Mouse (Mus musculus): ENCODE data around the gene Rnf6. TPM values are rescaled to one million over a fixed set of nuclear protein-coding genes. Genes with fewer than 3 reads are reported as not detected.

Gene Rnf6
- polyA plus RNA-seq, 1 experiment, result 36.2 TPM

DNA sequence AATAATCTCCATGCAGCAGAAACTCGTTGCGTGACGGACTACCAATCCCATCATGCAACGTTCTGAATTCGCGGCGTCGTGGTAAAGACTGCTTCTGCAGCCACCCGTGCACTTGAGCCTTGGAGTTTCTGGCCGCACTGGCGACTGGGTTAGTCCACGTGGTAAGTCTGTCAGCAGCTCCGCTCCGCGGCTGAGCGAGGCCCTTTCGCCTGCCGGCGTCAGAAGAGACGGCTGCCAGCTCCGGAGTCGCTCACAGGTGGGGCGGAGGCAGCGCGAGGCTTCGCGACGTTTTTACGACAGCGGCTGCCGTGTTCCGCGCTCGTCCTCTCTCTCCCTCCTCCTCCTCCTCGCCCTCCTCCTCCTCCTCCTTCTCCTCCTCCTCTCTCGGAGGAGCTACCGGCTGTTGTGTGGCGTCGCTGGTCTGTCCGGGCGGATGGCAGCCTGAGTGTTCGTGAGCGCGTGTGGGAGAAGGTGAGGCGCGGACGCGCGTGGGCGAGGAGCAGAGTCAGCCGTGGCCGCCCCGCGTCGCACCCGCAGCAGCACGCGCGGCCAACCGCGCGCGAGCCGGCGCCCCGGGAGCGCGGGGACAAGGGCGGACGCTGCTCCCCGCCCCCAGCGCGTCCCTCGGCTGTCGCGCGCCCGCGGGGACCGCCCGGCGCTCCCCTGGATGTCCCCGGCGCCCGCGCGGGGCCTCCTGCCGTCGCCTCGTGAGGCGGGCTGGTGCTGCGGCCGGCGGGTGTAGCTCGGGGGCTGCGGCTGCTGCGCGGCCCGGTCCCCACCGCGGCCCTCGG is 9.7 kb upstream of the Rnf6 start, which contains the start of gene Cdk8:
TSS of gene Cdk8 (plus strand) at position 367 of the 791 bp plus-strand sequence.
- WGBS, result 1% methylated on average over 86 of the region's 102 CpGs
- Histone ChIP-seq H3K27me3 (replicated peaks; ENCODE audit: control insufficient read depth, insufficient read depth, low read length) (no peaks in the 10 kb centered on the region), H3K36me3 (ENCODE audit: control insufficient read depth, insufficient read depth, low read length) (no peaks in the 10 kb centered on the region), H3K4me3 (ENCODE audit: insufficient read depth, low read depth, low read length) (peak within 1 kb of the TSS; percentile 81), H3K4me1 (ENCODE audit: control insufficient read depth, insufficient read depth, low read length) (peaks cover 11% of the 10 kb centered on the region), H3K27ac (ENCODE audit: insufficient read depth, low read depth, low read length) (peak within 1 kb of the TSS; percentile 88)
- peak; percentile 96 for DNase-seq
- TF ChIP-seq POLR2A (IDR thresholded peaks at IDR 0.05; ENCODE audit: low read depth, low read length) (peak; percentile 86), CTCF (conservative IDR thresholded peaks at IDR 0.05; ENCODE audit: insufficient read depth, insufficient read length, low read depth, low read length) (no peak)

DNA sequence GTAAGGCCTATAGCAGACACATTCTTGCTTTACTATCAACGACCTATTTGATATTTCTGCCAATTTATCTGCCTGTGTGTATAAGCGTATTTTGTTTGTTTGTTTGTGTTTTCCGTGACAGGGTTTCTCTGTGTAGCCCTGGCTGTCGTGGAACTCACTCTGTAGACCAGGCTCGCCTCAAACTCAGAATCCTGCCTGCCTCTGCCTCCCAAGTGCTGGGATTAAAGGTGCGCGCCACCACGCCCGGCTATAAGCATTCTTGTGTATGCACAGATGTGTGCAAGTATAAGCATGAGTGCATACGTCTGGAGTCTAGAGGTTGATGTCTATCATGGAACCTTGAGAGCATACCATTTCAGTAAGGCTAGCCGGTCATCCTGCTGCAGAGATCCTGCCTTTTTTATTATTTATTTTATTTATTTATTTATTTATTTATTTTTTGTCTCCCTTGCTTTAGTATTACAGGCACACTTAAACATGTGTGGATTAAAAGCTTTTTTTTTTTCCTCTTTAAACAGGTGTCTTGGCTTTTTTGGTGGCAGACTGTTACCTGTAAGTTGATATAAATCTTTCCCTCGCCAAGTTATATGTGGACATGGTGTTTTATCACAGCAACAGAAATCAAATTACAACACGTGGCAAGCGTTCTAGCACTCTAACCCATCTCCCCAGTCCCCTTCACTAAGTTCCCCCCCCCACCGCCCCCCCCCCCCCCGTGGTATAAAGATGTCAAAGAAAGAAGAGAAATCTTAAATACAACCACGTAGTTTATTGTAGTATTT is 8.7 kb upstream of the Rnf6 start:
- Histone ChIP-seq H3K27ac (ENCODE audit: insufficient read depth, low read depth, low read length) (no peak overlapping the region), H3K36me3 (ENCODE audit: control insufficient read depth, insufficient read depth, low read length) (no peaks in the 10 kb centered on the region), H3K27me3 (replicated peaks; ENCODE audit: control insufficient read depth, insufficient read depth, low read length) (no peaks in the 10 kb centered on the region), H3K4me3 (ENCODE audit: insufficient read depth, low read depth, low read length) (no peak overlapping the region), H3K4me1 (ENCODE audit: control insufficient read depth, insufficient read depth, low read length) (peaks cover 5% of the 10 kb centered on the region; the same call in 1 of the 2 replicates)
- TF ChIP-seq CTCF (conservative IDR thresholded peaks at IDR 0.05; ENCODE audit: insufficient read depth, insufficient read length, low read depth, low read length), result no peak
- no peak for TF ChIP-seq POLR2A (IDR thresholded peaks at IDR 0.05; ENCODE audit: low read depth, low read length)
- DNase-seq, result no peak
- 56% methylated on average over 17 of the region's 17 CpGs for WGBS

DNA sequence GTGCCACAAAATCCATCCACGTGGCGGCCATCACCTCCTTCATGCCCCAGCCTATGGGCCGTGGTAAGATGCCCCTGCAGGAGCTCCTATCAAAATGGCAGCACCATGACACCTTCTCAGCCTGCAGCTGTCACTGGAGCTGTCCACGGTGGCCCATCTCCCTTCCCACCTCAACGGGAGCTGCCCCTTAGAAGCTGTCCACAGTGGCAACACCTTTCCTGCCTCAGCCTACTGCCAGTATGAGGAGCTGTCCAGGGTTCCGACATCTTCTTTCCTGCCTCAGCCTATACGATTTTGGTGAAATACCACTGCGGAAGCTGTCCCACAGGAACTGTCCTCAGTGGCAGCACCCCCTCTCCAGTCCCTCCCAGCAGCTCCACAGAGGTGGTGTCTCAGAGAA is 6.1 kb upstream of the Rnf6 start:
- no peak for TF ChIP-seq POLR2A (IDR thresholded peaks at IDR 0.05; ENCODE audit: low read depth, low read length)
- TF ChIP-seq CTCF (conservative IDR thresholded peaks at IDR 0.05; ENCODE audit: insufficient read depth, insufficient read length, low read depth, low read length), result no peak

DNA sequence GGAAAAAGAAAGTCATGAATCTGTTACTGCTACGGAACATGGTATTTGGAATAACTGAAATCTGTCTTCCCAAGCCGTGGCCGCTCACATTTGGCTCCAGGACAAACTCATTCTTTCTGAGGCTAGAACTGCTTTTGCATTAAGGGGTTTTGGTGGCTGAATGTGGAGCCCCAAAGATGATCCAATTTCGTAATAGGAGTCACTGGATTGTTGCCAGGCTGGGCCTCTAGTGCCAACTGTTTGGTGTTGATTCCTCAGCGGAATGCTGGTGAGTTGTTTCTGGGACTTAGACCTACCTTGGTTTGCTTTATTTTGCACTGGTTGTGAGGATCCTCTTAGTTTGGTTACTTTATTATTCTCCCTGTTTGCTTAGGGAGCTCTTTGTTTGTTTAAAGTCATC is 2.4 kb upstream of the Rnf6 start:
- 78% methylated on average over 5 of the region's 5 CpGs for WGBS
- Histone ChIP-seq H3K4me1 (ENCODE audit: control insufficient read depth, insufficient read depth, low read length) (no peaks in the 10 kb centered on the region; the same call in 1 of the 2 replicates), H3K27ac (ENCODE audit: insufficient read depth, low read depth, low read length) (no peak overlapping the region), H3K27me3 (replicated peaks; ENCODE audit: control insufficient read depth, insufficient read depth, low read length) (no peaks in the 10 kb centered on the region), H3K36me3 (ENCODE audit: control insufficient read depth, insufficient read depth, low read length) (no peaks in the 10 kb centered on the region), H3K4me3 (ENCODE audit: insufficient read depth, low read depth, low read length) (no peak overlapping the region)
- TF ChIP-seq POLR2A (IDR thresholded peaks at IDR 0.05; ENCODE audit: low read depth, low read length), result no peak
- no peak for TF ChIP-seq CTCF (conservative IDR thresholded peaks at IDR 0.05; ENCODE audit: insufficient read depth, insufficient read length, low read depth, low read length)
- peak; percentile 60 for DNase-seq

More for the DNA sequence above, 6.1 kb upstream of the Rnf6 start:
- no peaks in the 10 kb centered on the region for H3K27me3 ChIP-seq (replicated peaks; ENCODE audit: control insufficient read depth, insufficient read depth, low read length)
- 0 out of 2 replicates have a peak, but pooled peaks cover 3% of the 10 kb centered on the region for H3K4me1 ChIP-seq (ENCODE audit: control insufficient read depth, insufficient read depth, low read length)
- H3K36me3 ChIP-seq (ENCODE audit: control insufficient read depth, insufficient read depth, low read length), result no peaks in the 10 kb centered on the region
- no peak overlapping the region for H3K4me3 ChIP-seq (ENCODE audit: insufficient read depth, low read depth, low read length)
- 92% methylated on average over 8 of the region's 8 CpGs for WGBS
- no peak overlapping the region for H3K27ac ChIP-seq (ENCODE audit: insufficient read depth, low read depth, low read length)
- DNase-seq, result no peak

DNA sequence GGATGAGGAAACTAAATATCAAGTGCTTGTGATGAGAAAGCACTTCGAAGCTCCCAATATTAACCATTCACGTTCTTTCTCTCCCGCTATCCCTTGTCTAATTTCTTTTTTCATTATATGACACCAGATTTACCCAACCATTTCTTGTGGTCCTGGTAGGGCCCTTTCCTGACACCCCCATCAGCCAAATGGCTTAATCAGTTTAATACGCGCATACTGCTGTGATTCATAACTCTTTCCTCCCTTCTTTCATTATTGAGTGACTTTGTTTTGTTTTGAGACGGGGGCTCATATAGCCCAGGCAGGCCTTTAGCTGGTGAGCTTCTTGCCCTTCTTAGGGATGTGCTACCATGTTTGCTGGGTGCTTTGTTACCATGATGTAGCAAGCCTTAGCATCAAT is 367 bp upstream of the Rnf6 start:
- peak overlapping the region; percentile 63 for H3K4me3 ChIP-seq (ENCODE audit: insufficient read depth, low read depth, low read length)

DNA sequence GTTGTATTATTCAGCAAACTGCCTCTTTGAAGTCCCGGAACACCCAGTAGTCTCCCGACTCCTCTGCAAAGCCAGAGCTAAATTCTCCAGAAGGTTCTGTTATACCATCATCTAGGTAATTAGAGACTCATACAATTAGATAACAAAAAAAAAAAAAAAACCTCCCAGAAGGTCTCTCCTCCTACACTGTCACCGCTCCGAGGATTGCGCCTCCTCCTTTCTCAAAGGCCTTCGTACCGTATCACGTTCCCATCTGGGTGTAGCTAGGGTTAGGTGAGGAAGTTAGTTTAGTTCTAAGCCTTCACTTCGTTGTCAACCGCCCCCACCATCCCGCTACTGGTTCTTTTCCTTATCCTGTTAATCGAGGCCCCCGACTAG is 865 bp downstream of the Rnf6 start:
- Histone ChIP-seq H3K36me3 (ENCODE audit: control insufficient read depth, insufficient read depth, low read length) (peaks cover 7% of the 10 kb centered on the region), H3K27ac (ENCODE audit: insufficient read depth, low read depth, low read length) (peak overlapping the region; percentile 69), H3K27me3 (replicated peaks; ENCODE audit: control insufficient read depth, insufficient read depth, low read length) (no peaks in the 10 kb centered on the region), H3K4me1 (ENCODE audit: control insufficient read depth, insufficient read depth, low read length) (no peaks in the 10 kb centered on the region; the same call in 1 of the 2 replicates), H3K4me3 (ENCODE audit: insufficient read depth, low read depth, low read length) (peak overlapping the region; percentile 63)
- DNase-seq, result no peak
- WGBS, result 3% methylated on average over 13 of the region's 13 CpGs
- TF ChIP-seq CTCF (conservative IDR thresholded peaks at IDR 0.05; ENCODE audit: insufficient read depth, insufficient read length, low read depth, low read length) (no peak), POLR2A (IDR thresholded peaks at IDR 0.05; ENCODE audit: low read depth, low read length) (no peak)

More for the DNA sequence above, 367 bp upstream of the Rnf6 start:
- no peaks in the 10 kb centered on the region for H3K27me3 ChIP-seq (replicated peaks; ENCODE audit: control insufficient read depth, insufficient read depth, low read length)
- H3K27ac ChIP-seq (ENCODE audit: insufficient read depth, low read depth, low read length), result peak overlapping the region; percentile 96
- H3K36me3 ChIP-seq (ENCODE audit: control insufficient read depth, insufficient read depth, low read length), result peaks cover 4% of the 10 kb centered on the region
- WGBS, result 23% methylated on average over 6 of the region's 6 CpGs
- TF ChIP-seq POLR2A (IDR thresholded peaks at IDR 0.05; ENCODE audit: low read depth, low read length) (no peak), CTCF (conservative IDR thresholded peaks at IDR 0.05; ENCODE audit: insufficient read depth, insufficient read length, low read depth, low read length) (no peak)
- no peak for DNase-seq
- no peaks in the 10 kb centered on the region; the same call in 1 of the 2 replicates for H3K4me1 ChIP-seq (ENCODE audit: control insufficient read depth, insufficient read depth, low read length)

DNA sequence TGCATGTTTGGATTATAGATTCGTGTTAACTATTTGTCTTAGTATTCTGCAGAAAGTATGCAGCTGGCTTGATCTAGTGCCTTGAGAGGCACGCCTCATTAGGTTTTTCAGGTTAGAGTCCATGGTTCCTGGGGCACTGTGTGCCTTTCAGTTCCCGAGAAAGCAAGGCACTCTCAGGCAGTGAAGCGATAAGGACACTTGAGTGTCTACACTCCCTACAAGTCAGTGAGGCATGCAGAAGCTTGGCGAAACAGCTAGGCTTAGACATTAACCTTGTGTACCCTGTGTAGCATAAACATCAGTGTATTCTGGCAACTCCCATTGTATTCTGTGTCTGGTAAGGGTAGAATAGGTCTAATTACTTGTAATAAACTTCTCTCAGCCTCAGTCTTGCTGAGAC is 15.8 kb downstream of the Rnf6 start:
- no peak for TF ChIP-seq POLR2A (IDR thresholded peaks at IDR 0.05; ENCODE audit: low read depth, low read length)
- TF ChIP-seq CTCF (conservative IDR thresholded peaks at IDR 0.05; ENCODE audit: insufficient read depth, insufficient read length, low read depth, low read length), result no peak
- peak overlapping the region; percentile 97 for H3K27ac ChIP-seq (ENCODE audit: insufficient read depth, low read depth, low read length)
- peak; percentile 96 for DNase-seq
- no peak overlapping the region for H3K4me3 ChIP-seq (ENCODE audit: insufficient read depth, low read depth, low read length)
- 31% methylated on average over 5 of the region's 5 CpGs for WGBS
- H3K4me1 ChIP-seq (ENCODE audit: control insufficient read depth, insufficient read depth, low read length), result peaks cover 26% of the 10 kb centered on the region
- H3K36me3 ChIP-seq (ENCODE audit: control insufficient read depth, insufficient read depth, low read length), result peaks cover 5% of the 10 kb centered on the region
- no peaks in the 10 kb centered on the region for H3K27me3 ChIP-seq (replicated peaks; ENCODE audit: control insufficient read depth, insufficient read depth, low read length)
